Mouse (Mus musculus) neural tube, embryonic 10.5 days (tissue): ENCODE measurements around the gene Card19.

Source experiments
- DNase-seq: peaks from one replicate; pipeline ENCODE4 v3.0.0-alpha.2; 2017; ENCODE audit warnings: low spot score; ENCODE audit errors: extremely low spot score

Card19 gene

GRCm38 (mm10) chr13:49196211-49196610, 19.6 kb downstream of the Card19 start:
- DNase-seq, result no peak

DNA sequence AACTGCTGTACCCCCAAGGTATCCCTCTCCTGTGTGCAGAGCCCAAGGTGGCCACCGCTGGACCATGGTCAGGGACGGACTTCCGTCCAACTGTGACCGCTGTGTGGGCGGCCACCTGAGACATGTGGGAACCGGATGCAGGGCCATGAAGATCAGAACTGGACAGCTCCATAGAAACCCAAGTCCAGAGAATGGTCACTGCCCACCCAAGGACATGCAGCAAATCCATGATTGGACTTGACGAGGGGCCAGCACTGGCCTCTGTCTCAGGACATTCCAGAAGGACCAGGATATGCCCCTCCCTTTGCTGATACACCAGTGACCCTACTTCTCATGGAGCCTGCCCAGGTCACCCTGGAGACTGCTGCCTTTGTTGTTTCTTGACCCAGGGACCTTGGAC, 20.2 kb downstream of the Card19 start:
- DNase-seq, result no peak

- no peak for DNase-seq
Observed at GRCm38 (mm10) chr13:49194811-49195210, 21.0 kb downstream of the Card19 start.

GRCm38 (mm10) chr13:49193650-49194049, 22.2 kb downstream of the Card19 start:
- no peak for DNase-seq

- no peak for DNase-seq
Observed at GRCm38 (mm10) chr13:49192156-49192855, 23.5 kb downstream of the Card19 start.

GRCm38 (mm10) chr13:49191673-49192035, 24.2 kb downstream of the Card19 start:
- DNase-seq, result no peak

- no peak for DNase-seq
Observed at GRCm38 (mm10) chr13:49190876-49191672, 24.8 kb downstream of the Card19 start.

DNA sequence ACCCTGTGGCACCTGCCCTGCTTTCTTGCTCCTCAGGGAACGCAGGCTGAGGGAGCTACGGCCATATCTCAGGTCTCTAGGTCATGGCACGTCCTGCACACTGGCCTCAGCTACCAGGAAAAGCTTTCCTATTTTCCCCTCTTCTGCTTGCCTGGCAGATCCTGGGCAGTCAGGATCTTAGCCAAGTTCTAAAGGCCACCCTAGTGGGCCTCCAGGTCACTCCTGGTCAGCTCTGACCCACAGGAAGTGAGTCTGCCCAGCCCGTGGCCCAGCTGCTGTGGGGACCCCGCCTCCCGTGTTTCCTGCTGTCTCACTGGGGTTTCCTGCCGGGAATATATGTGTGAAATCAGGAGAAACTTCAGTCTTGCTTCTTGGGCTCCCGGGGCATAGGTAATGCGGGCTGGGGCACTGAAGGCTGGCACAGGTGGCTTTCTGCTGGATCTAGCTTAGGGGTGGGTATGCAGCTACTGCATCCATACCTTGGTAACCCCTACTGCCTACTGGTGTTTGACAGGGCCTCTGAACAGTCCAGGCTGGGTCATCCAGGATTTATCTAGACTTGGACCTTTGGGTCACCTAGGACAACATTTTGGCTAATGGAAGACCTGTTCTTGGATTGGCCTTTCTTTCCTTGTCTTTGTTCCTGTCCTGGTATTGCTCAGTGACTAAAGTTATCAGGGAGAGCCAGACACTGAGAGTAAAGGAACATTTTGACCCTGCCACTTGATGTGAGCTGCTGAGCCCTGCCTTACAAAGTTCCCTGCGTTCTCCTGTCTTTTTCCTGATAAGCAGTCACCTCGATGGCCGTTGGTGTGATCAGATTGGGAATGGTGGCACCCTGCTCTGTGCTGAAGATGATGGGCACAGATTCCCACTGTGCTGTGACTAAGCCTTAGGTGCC, 25.6 kb downstream of the Card19 start:
- DNase-seq, result no peak

DNA sequence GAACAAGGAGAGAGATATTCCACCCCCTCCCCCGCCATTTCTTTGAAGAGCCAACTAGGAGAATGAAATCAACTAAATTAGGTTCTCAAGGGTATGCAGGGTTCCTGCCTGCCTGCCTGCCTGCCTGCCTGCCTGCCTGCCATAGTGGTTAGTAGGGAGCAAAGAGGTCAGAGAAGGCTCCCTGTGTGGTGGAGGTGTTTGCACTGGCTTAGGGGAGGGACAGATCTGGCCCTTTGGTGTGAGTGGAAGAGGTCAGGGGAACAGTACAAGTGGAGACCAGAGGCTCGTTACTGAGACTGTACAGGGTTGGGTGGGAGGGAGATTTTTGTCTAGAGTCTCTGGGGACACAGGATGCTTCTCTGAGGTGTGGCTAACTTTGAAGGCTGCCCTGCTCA, 26.9 kb downstream of the Card19 start:
- DNase-seq, result no peak

DNA sequence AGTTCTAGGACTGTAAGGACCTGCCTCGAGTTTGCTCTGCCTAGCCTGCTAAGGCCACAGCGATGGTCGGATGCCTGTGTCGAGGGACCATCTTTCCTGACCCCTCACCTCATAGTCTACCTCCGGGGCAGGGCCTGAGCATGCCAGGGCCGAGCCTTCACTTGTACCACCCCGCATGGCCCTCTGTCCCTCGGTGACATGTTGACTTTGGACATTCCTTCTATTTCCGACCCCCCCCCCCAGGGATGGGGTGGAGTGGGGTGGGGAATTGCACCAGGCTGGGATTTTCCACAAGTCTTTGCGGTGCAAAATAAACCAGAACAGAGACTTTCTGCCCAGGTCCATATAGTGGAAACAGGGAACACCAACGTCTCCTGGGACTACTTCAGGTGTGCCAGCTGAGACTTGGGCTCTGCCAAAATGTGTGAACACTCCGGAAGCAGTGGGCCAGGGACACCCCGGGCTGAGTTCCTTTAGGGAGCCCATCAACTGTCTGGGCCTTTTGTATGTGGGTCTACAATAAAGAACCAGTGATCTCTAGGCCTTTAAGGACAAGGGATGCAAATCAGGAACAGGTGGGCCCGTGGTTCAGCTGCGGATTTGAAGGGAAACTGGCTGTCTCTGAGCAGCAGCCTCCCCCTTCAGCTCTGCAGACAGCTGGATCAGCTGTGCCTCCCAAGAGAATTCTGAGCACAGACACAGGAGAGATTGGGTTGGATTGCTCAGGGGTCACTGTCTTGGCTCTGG, 27.4 kb downstream of the Card19 start:
- no peak for DNase-seq

DNA sequence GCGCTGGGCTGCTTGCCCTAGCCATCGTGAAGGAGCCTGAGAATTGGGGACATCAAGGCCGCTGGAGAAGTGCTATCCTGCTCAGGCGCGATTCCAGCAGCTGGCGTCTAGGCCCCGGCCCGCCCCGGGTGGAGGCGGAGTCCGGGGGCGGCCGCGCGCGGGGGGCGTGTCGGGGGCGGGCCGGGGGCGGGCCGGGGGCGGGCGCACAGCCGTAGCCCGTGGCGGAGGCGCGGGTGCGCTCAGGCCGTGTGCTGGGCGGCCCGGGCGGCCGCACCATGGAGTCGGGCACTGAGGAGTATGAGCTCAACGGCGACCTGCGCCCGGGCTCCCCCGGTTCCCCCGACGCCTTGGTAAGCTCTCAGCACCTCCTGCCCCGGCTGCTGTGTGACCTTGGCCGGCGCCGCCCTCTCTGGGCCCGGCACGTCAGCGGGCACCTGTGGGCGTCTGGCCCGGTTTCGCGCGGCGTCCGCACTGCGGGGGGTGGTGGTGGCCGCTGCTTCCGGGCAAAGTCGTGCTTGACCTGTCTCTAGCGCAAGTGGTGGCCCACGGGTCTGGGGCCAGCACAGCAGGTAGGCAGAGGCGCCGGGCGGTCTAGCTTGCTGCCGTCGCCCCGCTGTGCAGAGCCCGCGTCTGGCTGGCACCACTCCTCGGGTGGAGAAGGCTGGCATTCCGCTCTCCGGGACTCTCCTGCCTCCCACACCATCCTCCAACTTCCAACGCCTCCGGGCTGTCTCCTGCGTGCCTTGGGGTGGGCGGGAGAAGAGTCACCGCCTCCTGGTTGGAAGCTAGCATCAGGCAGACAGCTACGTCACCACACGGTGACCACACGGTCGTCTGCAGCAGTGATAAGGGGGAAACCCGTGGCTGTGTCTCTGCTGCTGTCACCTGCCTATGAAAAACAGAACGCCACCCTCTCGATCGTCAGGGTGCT, 28.3 kb downstream of the Card19 start, which contains the start of gene Ninj1:
TSS of gene Ninj1 (plus strand) at position 198 of the 931 bp plus-strand sequence.
- peak; percentile 81 for DNase-seq

GRCm38 (mm10) chr13:49186798-49187287, 29.0 kb downstream of the Card19 start:
- DNase-seq, result no peak

DNA sequence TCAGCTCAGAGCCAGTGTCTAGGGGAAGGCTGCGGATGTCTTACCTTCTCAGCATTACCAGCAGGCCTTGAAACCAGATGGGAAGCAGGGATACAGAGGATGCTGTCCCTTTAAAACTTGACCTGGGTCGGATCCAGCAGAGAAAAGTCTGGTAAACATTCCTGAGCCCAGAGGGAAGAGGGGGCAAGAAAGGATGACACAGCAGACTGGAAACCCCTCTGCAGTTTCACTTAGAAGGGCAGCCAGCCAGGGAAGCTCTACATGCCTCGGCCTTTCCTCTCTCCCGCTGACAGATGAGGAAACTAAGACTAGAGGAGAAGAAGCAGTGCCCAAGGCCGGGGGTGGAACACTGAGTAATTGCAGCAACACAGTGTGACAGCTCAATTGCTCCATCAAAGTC, 32.2 kb downstream of the Card19 start:
- no peak for DNase-seq

DNA sequence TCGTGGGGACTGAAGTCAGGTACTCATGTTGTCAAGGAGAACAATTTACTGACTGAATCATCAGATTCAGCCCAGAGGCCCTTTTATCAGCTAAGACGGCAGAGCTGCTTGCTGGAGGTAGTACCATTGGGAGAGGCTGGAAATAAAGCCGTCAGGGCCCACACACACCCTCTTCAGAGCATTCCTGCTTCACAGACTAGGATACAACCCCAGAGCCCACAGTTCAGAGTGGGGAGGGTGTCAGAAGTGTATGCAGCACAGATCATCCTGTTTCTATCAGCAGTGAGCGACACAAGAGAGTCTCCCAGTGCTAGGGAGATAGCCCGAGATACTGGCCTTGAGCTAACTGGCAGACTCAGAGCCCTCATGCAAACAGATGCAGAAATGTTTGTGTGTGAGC, 32.7 kb downstream of the Card19 start:
- no peak for DNase-seq

DNA sequence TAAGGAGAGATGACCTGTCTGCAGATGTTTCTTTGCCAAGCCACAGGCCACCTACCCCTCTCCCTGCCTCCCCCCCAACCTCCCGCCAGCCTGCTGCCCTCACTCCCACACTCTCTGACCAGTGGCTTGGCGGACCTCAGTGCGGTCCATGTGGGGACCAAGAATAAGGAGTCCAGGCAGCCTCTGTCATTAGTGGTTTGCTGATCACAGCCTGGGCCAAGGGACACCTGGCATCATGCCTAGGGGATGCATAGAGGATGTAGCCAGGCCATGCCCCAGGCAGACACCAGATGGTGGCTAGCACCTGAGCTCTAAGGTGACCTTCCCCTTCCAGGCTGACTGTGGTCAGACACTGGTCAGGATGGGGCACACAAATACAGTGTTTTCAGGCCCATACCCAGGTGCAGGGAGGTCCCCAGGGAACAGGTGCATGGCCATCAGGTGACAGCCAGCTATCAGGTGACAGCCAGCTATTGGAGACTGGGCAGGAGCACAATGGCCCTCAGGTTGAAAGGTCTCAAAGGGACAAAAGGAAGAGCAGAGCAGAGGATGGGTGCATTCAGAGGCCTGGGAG, 34.3 kb downstream of the Card19 start:
- no peak for DNase-seq

GRCm38 (mm10) chr13:49180691-49181090, 35.1 kb downstream of the Card19 start:
- DNase-seq, result no peak

GRCm38 (mm10) chr13:49180274-49180673, 35.6 kb downstream of the Card19 start:
- DNase-seq, result no peak

DNA sequence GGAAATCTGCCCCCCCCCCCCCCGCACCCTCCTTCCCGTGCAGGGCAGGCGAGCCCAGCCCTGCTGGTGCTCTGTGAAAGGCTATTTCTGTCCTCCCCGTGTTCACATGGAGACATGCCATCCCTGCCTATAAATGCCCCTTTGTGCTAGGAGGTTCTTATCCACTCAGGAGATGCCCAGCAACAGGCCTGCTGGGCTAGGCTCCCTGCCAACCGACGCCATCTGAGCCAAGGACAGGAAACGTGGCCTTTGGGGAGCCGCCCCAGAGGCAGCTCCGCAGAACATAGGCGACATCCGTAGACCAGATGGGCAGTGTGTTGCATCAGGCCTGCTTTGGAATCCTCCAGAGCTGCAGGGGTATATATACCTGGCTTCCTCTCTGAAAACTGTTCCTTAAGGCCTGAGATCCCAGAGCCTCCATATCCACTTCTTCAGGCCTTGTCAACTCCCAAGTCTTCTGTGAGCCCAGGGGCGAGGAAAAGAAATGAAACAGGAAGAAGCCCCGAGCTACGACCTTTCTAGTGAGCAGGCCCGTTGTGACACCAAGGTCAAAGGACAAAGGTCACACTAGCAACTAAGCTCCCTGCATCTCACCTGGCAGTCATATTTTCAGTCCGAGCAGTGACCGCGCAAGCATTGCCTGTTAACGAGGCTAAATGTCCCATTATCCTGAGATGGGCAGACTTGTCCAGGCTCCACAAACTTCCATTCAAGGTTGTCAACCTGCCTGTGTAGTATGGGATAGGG, 36.8 kb downstream of the Card19 start:
- no peak for DNase-seq

DNA sequence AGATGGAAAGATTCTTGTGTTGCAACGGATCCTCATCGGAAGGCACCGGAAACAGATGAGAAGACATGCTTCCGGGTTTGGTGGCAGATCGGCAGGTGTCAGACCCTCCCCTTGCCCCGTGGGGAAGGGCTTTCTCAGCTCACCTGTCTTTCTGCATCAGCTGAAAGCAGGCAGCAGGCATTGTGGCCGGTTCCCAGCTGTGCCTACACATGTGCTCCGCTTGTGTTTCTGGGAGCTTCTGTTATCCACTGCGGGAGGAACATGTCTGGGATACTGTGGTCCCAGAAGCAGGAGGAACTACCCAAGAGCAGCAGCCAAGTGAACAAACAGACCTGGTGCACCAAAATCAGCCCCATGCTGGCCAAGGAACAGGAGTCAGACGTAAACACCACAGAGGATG, 40.3 kb downstream of the Card19 start:
- no peak for DNase-seq
